Mouse (Mus musculus) megakaryocyte, embryonic 14.5 days (primary cell): ENCODE results near the gene Mecr. TPM values are rescaled to one million over a fixed set of nuclear protein-coding genes. Genes with fewer than 3 reads are reported as not detected.
A peak's percentile ranks its signal among the peaks of the same experiment; 100 is the strongest.

Experiments
- H3K27me3 ChIP-seq: replicated peaks from 2 replicates; pipeline ENCODE3; 2012; ENCODE audit warnings: inconsistent platforms
- H3K36me3 ChIP-seq: replicated peaks from 2 replicates; pipeline ENCODE3; 2012; ENCODE audit warnings: low read length, inconsistent platforms, mixed read lengths
- H3K4me1 ChIP-seq: 2 replicates; pipeline ENCODE4 v1.6.1; 2012; ENCODE audit warnings: inconsistent platforms
- H3K4me3 ChIP-seq: replicated peaks from 2 replicates; pipeline ENCODE3; 2012; ENCODE audit warnings: moderate library complexity, mild to moderate bottlenecking, inconsistent platforms
- H3K9me3 ChIP-seq: 2 replicates; pipeline ENCODE4 v1.6.1; 2012; ENCODE audit warnings: inconsistent platforms
- FLI1 ChIP-seq: IDR thresholded peaks from 2 replicates; pipeline ENCODE4 v1.6.1; 2012; ENCODE audit warnings: low read length, inconsistent platforms, mixed read lengths
- GATA1 ChIP-seq: IDR thresholded peaks from 3 replicates; pipeline ENCODE4 v1.6.1; 2012; ENCODE audit warnings: mixed read lengths, low read length, inconsistent platforms, borderline replicate concordance
- polyA plus RNA-seq: library from polyadenylated mRNA; stranded (reverse); fragments of >175 nt; gene quantifications from 2 replicates; pipeline ENCODE4 v1.2.3, GENCODE M21; 2012; ENCODE audit warnings: low replicate concordance; ENCODE audit not compliant: insufficient read depth

Mecr gene
- polyA plus RNA-seq, 1 experiment, result 8.8 TPM

DNA sequence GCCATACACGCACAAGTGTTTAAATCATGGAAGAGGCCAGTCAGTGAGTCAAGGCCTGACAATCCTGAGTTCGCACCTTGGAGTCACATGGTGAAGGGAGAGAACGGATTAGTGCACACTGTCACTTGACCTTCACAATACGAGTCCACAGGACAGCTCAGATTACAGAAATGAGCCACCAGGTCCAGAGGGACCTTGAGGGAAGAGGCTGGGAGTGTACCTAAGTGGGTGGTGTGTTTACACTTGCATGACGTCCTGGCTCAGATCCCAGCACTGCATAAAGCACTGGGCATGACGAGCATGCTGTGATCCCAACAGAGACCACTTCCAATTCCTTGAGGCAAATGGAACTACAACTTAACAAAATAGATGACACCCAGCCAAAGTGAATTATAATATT, 63.2 kb downstream of the Mecr start:
- no peak for TF ChIP-seq FLI1
- TF ChIP-seq GATA1, result no peak
- peaks cover under 1% of the 10 kb centered on the region for H3K27me3 ChIP-seq
- peaks cover 69% of the 10 kb centered on the region for H3K36me3 ChIP-seq
- H3K4me1 ChIP-seq, result peaks cover 26% of the 10 kb centered on the region
- H3K4me3 ChIP-seq, result no peak overlapping the region
- H3K9me3 ChIP-seq, result peaks cover 6% of the 10 kb centered on the region; the same call in 1 of the 2 replicates

DNA sequence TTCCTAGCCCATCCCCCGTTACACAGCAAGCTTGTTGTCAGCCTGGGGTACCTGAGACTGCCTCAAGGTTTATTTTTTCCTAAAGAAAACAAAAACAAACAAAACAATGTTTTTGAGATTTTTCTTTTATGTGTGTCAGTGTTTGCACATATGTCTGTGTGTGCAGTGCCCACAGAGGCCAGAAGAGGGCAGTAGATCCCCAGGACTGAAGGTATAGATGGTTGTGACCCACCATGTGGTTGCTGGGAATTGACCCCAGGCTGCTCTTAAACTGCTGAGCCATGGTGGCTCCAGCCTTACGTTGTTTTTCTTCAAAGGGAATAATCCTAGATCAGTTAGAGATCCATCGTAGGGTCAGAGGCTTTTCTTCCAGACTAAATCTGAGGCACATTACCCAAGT, 64.6 kb downstream of the Mecr start:
- H3K27me3 ChIP-seq, result peaks cover 10% of the 10 kb centered on the region
- H3K4me1 ChIP-seq, result peaks cover 30% of the 10 kb centered on the region
- H3K9me3 ChIP-seq, result peaks cover 6% of the 10 kb centered on the region; the same call in 1 of the 2 replicates
- H3K4me3 ChIP-seq, result no peak overlapping the region
- peaks cover 58% of the 10 kb centered on the region for H3K36me3 ChIP-seq
- TF ChIP-seq GATA1 (no peak), FLI1 (no peak)

DNA sequence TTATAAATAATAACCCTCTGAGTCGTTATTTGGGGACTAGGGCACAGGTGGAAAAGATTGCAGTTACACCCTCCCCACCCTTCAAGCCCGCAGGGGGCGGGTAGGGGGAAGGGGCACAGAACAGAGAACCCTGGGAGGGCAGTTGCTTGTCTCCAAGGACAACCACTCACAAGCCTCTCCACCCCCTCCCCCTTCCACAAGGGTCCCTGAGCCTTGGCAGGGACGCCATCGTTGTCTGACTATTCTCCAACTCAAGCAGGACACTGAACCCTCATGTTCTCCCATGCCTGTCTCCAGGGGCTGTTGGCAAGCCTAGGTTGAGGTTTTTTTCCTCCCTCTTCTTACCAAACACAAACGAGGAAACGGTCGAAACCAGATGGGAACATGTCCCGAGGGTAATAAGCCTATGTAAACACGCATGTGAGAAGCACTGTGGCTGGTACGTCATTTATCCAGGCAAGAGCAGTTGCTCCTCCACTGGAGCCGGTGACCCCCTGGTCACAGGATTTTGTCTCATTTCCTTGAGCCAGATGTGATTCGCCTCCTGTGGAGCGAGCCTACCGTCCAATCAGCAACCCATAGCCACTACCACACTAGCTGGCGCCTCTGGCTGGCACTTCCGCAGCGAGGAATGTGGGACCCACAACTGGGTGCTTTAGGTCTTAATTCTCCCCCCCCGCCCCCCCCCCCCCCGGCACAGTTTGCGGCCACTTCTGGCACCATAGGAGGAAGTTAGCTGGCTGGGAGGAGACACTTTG, 67.1 kb downstream of the Mecr start:
- peaks cover 6% of the 10 kb centered on the region; the same call in 1 of the 2 replicates for H3K9me3 ChIP-seq
- H3K4me1 ChIP-seq, result peaks cover 54% of the 10 kb centered on the region
- peak overlapping the region; percentile 85 for H3K4me3 ChIP-seq
- H3K27me3 ChIP-seq, result peaks cover 32% of the 10 kb centered on the region
- TF ChIP-seq FLI1 (no peak), GATA1 (no peak)
- H3K36me3 ChIP-seq, result peaks cover 46% of the 10 kb centered on the region

DNA sequence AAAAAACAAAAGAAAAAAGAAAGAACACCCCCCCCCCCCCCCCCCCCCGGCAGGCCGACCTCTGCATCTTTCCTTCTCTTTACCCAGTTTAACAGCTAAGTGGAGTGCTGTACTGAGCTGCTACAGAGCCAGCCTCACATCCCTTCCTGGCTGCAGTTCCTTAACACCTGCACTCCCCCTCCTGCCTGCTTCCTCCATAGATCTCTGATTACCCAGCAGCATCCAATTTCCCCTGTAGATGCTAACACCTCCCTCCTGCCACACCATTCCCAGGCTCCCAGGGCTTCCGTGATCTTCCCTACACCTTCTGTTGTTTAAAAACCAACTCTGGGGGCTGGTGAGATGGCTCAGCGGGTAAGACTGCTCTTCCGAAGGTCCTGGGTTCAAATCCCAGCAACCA, 68.3 kb downstream of the Mecr start:
- TF ChIP-seq GATA1 (no peak), FLI1 (no peak)
- no peak overlapping the region for H3K4me3 ChIP-seq
- peaks cover 6% of the 10 kb centered on the region; the same call in 1 of the 2 replicates for H3K9me3 ChIP-seq
- peaks cover 36% of the 10 kb centered on the region for H3K36me3 ChIP-seq
- peaks cover 65% of the 10 kb centered on the region for H3K4me1 ChIP-seq
- peaks cover 43% of the 10 kb centered on the region for H3K27me3 ChIP-seq

DNA sequence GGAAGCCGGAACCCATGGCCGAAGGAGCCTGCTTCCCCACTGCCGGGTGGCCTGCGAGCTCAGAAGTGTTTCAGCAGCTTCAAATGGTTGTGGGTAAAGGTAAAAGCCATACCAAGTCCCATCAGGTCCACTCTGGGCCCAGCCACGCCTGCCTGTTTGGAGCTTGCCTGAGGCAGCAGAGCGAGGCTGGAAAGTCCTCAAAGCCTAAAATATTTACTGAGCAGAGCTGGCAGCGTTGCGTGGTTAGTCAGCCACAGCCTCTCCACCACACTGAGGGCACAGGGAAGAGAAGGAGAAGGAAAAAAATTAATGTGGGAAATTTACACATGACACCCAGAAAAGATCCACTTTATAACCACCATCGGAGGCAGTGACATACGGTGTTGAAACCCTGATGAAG, 70.3 kb downstream of the Mecr start:
- H3K36me3 ChIP-seq, result peaks cover 23% of the 10 kb centered on the region
- TF ChIP-seq GATA1 (no peak), FLI1 (no peak)
- H3K9me3 ChIP-seq, result no peaks in the 10 kb centered on the region
- peaks cover 60% of the 10 kb centered on the region for H3K27me3 ChIP-seq
- peaks cover 73% of the 10 kb centered on the region for H3K4me1 ChIP-seq
- no peak overlapping the region for H3K4me3 ChIP-seq

DNA sequence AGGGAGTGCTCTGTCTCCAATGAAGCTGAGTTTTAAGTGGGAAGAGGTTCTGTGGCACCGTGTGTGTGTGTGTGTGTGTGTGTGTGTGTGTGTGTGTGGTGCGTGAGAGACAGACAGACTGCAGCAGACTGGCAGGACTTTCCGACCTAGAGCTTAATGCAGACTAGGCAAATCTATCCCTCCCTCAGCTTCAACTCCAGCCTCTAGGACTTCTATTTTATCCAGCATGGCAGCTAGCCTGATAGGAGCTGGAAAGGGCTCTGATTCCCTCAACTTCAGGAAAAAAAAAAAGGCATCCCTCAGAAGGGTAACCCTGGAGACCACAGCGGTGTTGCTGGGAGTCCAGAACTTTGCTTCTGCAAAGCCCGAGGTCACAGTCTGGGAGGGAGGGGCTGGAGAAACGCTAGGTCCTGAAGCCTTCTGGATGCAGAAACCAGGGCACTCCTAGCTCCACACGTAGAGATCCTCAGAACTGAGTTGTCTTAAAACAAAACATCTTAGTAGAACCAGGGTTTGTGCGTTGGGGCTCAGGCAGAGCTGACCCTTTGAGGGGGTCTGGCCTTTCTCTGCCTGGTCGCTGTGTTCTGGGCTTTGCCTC, 70.9 kb downstream of the Mecr start:
- peaks cover 66% of the 10 kb centered on the region for H3K27me3 ChIP-seq
- TF ChIP-seq GATA1 (no peak), FLI1 (no peak)
- no peak overlapping the region for H3K4me3 ChIP-seq
- H3K9me3 ChIP-seq, result no peaks in the 10 kb centered on the region
- H3K36me3 ChIP-seq, result peaks cover 24% of the 10 kb centered on the region
- H3K4me1 ChIP-seq, result peaks cover 80% of the 10 kb centered on the region

DNA sequence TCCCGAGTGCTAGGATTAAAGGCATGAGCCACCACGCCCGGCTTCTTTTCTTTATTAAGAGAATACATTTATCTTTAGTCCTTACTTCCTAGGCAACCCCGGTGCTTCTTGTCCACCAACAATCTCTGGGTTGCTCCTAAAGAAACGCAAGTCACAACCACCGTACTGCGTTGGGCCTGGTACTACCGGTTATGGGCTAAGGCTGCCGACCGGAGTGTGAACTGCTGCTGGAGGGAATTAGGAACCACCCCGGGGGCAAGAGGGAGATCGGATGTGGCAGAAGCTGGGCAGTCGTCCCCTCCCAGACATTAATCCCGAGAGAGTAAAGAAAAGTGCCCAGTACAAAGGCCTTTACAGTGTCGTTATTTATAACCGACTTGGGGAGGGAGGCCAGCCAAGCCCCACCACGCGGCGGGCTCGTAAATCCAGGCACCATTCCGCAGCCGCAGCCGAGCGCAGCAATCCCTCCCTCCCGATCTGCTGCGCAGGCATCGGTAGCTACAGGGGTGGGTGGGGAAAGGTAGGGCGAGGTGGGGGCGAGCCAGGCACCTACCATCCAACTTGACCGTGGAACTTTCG, 71.7 kb downstream of the Mecr start:
- TF ChIP-seq FLI1, result no peak
- TF ChIP-seq GATA1, result no peak
- H3K36me3 ChIP-seq, result peaks cover 30% of the 10 kb centered on the region
- peaks cover 75% of the 10 kb centered on the region for H3K27me3 ChIP-seq
- peaks cover 83% of the 10 kb centered on the region for H3K4me1 ChIP-seq
- no peaks in the 10 kb centered on the region for H3K9me3 ChIP-seq
- peak overlapping the region; percentile 80 for H3K4me3 ChIP-seq

DNA sequence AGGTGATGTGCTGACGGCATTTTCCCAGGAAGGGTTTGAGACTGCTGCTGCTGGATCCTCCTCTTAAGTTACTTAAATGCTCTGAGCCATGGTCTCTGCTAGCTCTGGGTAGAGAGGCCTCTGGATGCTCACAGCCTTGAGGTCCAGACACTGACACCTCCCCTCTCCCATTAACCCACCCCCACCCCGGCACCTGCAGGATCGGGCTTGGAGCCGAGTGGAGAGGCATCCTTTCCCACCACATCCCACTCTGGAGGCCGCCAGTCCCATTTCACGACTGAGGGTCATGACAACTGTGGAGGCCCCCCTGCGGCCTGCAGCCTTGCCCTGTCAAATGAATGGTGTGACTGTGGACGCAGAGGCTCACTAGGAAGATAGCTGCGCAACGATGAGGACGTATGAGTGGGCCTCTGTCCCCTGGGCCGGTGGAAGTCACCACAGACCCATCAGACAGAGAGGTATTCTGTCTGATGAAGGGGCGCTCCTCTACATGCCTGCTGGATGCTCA, 72.6 kb downstream of the Mecr start:
- Histone ChIP-seq H3K4me3 (peak overlapping the region; percentile 78), H3K9me3 (no peaks in the 10 kb centered on the region), H3K27me3 (peaks cover 84% of the 10 kb centered on the region), H3K4me1 (peaks cover 79% of the 10 kb centered on the region), H3K36me3 (peaks cover 34% of the 10 kb centered on the region)
- TF ChIP-seq FLI1 (no peak), GATA1 (no peak)

DNA sequence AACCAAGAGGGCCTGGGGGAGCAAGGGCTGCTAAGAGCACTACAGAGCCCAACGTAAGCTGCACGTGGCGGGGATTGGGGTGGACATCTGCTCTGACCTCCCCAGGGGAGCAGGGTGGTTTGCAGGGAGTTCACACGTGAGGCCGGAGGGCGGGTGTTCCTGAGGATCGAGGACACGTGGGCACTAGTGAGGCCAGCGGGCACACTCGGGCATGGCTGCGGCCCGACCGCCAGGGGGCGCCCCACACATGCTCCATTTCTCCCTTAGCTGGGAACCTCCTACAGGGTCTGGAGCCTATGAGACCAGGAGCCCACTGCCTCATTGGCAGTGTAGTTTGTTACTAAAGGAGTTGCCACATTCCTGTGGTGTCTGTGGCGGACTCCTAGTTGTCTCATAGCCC, 73.2 kb downstream of the Mecr start:
- H3K36me3 ChIP-seq, result peaks cover 37% of the 10 kb centered on the region
- H3K27me3 ChIP-seq, result peaks cover 89% of the 10 kb centered on the region
- H3K9me3 ChIP-seq, result no peaks in the 10 kb centered on the region
- H3K4me1 ChIP-seq, result peaks cover 77% of the 10 kb centered on the region
- TF ChIP-seq FLI1 (no peak), GATA1 (no peak)
- peak overlapping the region; percentile 78 for H3K4me3 ChIP-seq
